Mouse (Mus musculus): Measurements from ENCODE around the gene Klk11. TPM values are rescaled to one million over a fixed set of nuclear protein-coding genes. Genes with fewer than 3 reads are reported as not detected.
A peak's percentile ranks its signal among the peaks of the same experiment; 100 is the strongest.

Klk11 gene
- polyA plus RNA-seq, 1 experiment from 2014 or later = not detected

DNA sequence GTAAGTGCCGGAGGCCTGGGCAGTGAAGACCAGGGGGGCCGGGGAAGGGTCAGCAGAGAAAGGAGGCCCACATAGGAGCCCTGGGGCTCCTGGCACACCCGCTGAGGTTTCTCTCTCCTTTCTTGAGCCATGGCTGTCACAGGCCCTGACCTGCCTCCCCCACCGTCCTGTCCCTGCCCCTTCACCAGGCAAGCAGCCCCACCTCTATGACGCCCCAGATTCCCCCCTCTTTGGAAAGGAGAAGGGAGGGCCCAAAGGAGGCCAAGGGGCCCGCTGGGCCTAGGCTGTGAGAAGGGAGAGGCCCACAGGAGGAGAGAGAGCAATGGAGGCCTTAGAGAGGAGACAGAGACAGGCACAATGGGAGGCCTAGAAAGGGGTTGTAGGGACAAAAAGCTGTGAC, 398 bp downstream of the Klk11 start:
- ATAC-seq (ENCODE audit: low FRiP score) = peak; percentile 49
- no peak overlapping the region for H3K4me2 ChIP-seq (replicated peaks; ENCODE audit: low read depth, low read length)
- H3K4me1 ChIP-seq (replicated peaks; ENCODE audit: control insufficient read depth, insufficient read depth, low read length) = no peaks in the 10 kb centered on the region
- H3K36me3 ChIP-seq (ENCODE audit: control insufficient read depth, insufficient read depth, low read length) = no peaks in the 10 kb centered on the region
- H3K4me3 ChIP-seq (ENCODE audit: low read depth, low read length) = no peak overlapping the region
- no peak overlapping the region; the same call in 1 of the 2 replicates for H3K9ac ChIP-seq (ENCODE audit: low read depth, low read length)
- peak; percentile 6 for DNase-seq (ENCODE audit: low spot score)
- no peak overlapping the region for H3K27ac ChIP-seq (ENCODE audit: low read depth, low read length)
- WGBS = 35% methylated on average over 6 of the region's 6 CpGs
- no peaks in the 10 kb centered on the region for H3K9me3 ChIP-seq (ENCODE audit: control insufficient read depth, low read length)
- H3K27me3 ChIP-seq (ENCODE audit: control insufficient read depth, insufficient read depth, low read length) = no peaks in the 10 kb centered on the region

- Histone ChIP-seq H3K27me3 (ENCODE audit: control insufficient read depth, insufficient read depth, low read length) (no peaks in the 10 kb centered on the region), H3K36me3 (ENCODE audit: control insufficient read depth, insufficient read depth, low read length) (no peaks in the 10 kb centered on the region), H3K4me3 (ENCODE audit: low read depth, low read length) (no peak overlapping the region), H3K27ac (ENCODE audit: low read depth, low read length) (no peak overlapping the region), H3K4me2 (replicated peaks; ENCODE audit: low read depth, low read length) (no peak overlapping the region), H3K9ac (ENCODE audit: low read depth, low read length) (no peak overlapping the region), H3K9me3 (ENCODE audit: control insufficient read depth, low read length) (no peaks in the 10 kb centered on the region), H3K4me1 (replicated peaks; ENCODE audit: control insufficient read depth, insufficient read depth, low read length) (no peaks in the 10 kb centered on the region)
- no peak for DNase-seq (ENCODE audit: low spot score)
- ATAC-seq (ENCODE audit: low FRiP score) = no peak
- 44% methylated on average over 7 of the region's 7 CpGs for WGBS
Measured at GRCm38 (mm10) chr7:43775311-43776057, 1.1 kb downstream of the Klk11 start.

- ATAC-seq (ENCODE audit: low FRiP score) (no peak), DNase-seq (ENCODE audit: low spot score) (no peak)
- H3K4me1 ChIP-seq (replicated peaks; ENCODE audit: control insufficient read depth, insufficient read depth, low read length) = no peaks in the 10 kb centered on the region
- H3K27ac ChIP-seq (ENCODE audit: low read depth, low read length) = no peak overlapping the region
- H3K4me3 ChIP-seq (ENCODE audit: low read depth, low read length) = no peak overlapping the region
- H3K4me2 ChIP-seq (replicated peaks; ENCODE audit: low read depth, low read length) = no peak overlapping the region
- H3K9ac ChIP-seq (ENCODE audit: low read depth, low read length) = no peak overlapping the region
- no peaks in the 10 kb centered on the region for H3K36me3 ChIP-seq (ENCODE audit: control insufficient read depth, insufficient read depth, low read length)
- 91% methylated on average over 5 of the region's 5 CpGs for WGBS
- H3K27me3 ChIP-seq (ENCODE audit: control insufficient read depth, insufficient read depth, low read length) = no peaks in the 10 kb centered on the region
- no peaks in the 10 kb centered on the region for H3K9me3 ChIP-seq (ENCODE audit: control insufficient read depth, low read length)
Measured at GRCm38 (mm10) chr7:43776506-43776905, 2.1 kb downstream of the Klk11 start.

GRCm38 (mm10) chr7:43777423-43777822, 3.0 kb downstream of the Klk11 start:
- no peak for DNase-seq (ENCODE audit: low spot score)

DNA sequence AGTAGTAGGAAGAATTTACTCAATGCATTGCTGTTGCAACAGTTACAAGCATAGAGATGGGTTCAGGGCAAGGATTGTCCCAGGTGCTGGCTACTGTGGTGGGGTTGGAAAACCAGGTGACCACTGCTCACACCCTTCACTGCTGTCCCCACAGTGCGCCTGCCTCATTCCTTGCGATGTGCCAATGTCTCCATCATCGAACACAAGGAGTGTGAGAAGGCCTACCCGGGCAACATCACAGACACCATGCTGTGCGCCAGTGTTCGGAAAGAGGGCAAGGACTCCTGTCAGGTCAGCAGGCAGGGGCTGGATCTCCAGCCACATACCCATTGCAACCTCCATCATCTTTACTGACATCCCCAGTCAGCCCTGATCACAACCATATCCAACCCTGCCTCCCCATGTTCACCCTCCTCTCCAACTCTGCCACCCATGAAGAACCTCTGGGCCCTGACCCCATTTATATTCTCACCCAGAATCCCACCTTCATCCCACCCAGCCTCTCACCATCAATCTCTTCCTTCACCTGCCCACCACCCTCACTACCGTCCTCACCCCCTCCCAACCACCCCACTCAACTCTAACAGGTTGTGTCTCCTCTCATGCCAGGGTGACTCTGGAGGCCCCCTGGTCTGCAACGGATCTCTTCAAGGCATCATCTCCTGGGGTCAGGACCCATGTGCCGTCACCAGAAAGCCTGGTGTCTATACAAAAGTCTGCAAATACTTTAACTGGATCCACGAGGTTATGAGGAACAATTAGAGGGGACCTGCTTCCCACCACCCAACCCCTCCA, 4.0 kb downstream of the Klk11 start:
- Histone ChIP-seq H3K36me3 (ENCODE audit: control insufficient read depth, insufficient read depth, low read length) (no peaks in the 10 kb centered on the region), H3K4me3 (ENCODE audit: low read depth, low read length) (no peak overlapping the region), H3K4me1 (replicated peaks; ENCODE audit: control insufficient read depth, insufficient read depth, low read length) (no peaks in the 10 kb centered on the region), H3K27ac (ENCODE audit: low read depth, low read length) (no peak overlapping the region), H3K9ac (ENCODE audit: low read depth, low read length) (no peak overlapping the region), H3K4me2 (replicated peaks; ENCODE audit: low read depth, low read length) (no peak overlapping the region), H3K27me3 (ENCODE audit: control insufficient read depth, insufficient read depth, low read length) (no peaks in the 10 kb centered on the region), H3K9me3 (ENCODE audit: control insufficient read depth, low read length) (no peaks in the 10 kb centered on the region)
- WGBS = 89% methylated on average over 10 of the region's 10 CpGs
- DNase-seq (ENCODE audit: low spot score) (no peak), ATAC-seq (ENCODE audit: low FRiP score) (no peak)

More at GRCm38 (mm10) chr7:43777423-43777822, 3.0 kb downstream of the Klk11 start:
- Histone ChIP-seq H3K4me3 (ENCODE audit: low read depth, low read length) (no peak overlapping the region), H3K36me3 (ENCODE audit: control insufficient read depth, insufficient read depth, low read length) (no peaks in the 10 kb centered on the region), H3K4me2 (replicated peaks; ENCODE audit: low read depth, low read length) (no peak overlapping the region), H3K27ac (ENCODE audit: low read depth, low read length) (no peak overlapping the region), H3K4me1 (replicated peaks; ENCODE audit: control insufficient read depth, insufficient read depth, low read length) (no peaks in the 10 kb centered on the region), H3K9ac (ENCODE audit: low read depth, low read length) (no peak overlapping the region), H3K9me3 (ENCODE audit: control insufficient read depth, low read length) (no peaks in the 10 kb centered on the region), H3K27me3 (ENCODE audit: control insufficient read depth, insufficient read depth, low read length) (no peaks in the 10 kb centered on the region)
- no peak for ATAC-seq (ENCODE audit: low FRiP score)
- 86% methylated on average over 12 of the region's 12 CpGs for WGBS

DNA sequence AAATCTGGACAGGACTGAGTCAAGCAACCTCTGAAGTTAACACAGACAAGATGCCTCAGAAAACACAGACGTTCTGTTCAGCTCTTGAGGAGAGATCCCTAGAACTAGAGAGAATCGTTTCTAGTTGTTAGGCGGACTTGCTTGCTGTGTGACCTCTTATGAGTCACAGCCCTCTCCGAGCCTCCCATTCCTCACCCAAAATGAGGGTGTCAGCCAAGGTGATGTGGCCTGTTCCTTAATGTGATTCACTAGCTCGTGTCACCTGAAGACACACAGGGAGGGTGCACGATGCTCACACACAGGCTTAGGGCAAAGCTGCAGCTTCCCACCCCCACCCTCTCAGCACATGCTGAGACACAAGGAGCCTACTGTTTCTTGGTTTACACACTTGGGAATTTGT, 5.8 kb downstream of the Klk11 start:
- no peaks in the 10 kb centered on the region for H3K36me3 ChIP-seq (ENCODE audit: control insufficient read depth, insufficient read depth, low read length)
- H3K4me3 ChIP-seq (ENCODE audit: low read depth, low read length) = no peak overlapping the region
- H3K4me1 ChIP-seq (replicated peaks; ENCODE audit: control insufficient read depth, insufficient read depth, low read length) = no peaks in the 10 kb centered on the region
- H3K27me3 ChIP-seq (ENCODE audit: control insufficient read depth, insufficient read depth, low read length) = no peaks in the 10 kb centered on the region
- DNase-seq (ENCODE audit: low spot score) (no peak), ATAC-seq (ENCODE audit: low FRiP score) (no peak)
- no peak overlapping the region for H3K9ac ChIP-seq (ENCODE audit: low read depth, low read length)
- H3K27ac ChIP-seq (ENCODE audit: low read depth, low read length) = no peak overlapping the region
- no peaks in the 10 kb centered on the region for H3K9me3 ChIP-seq (ENCODE audit: control insufficient read depth, low read length)
- 69% methylated on average over 6 of the region's 6 CpGs for WGBS
- H3K4me2 ChIP-seq (replicated peaks; ENCODE audit: low read depth, low read length) = no peak overlapping the region

GRCm38 (mm10) chr7:43780746-43781145, 6.3 kb downstream of the Klk11 start, which contains the start of gene Klk10:
Gene Klk10 (plus strand): TSS chr7:43781035.
- no peaks in the 10 kb centered on the region for H3K27me3 ChIP-seq (ENCODE audit: control insufficient read depth, insufficient read depth, low read length)
- no peaks in the 10 kb centered on the region for H3K36me3 ChIP-seq (ENCODE audit: control insufficient read depth, insufficient read depth, low read length)
- H3K4me3 ChIP-seq (ENCODE audit: low read depth, low read length) = no peak within 1 kb of the TSS
- H3K4me1 ChIP-seq (replicated peaks; ENCODE audit: control insufficient read depth, insufficient read depth, low read length) = no peaks in the 10 kb centered on the region
- no peak for ATAC-seq (ENCODE audit: low FRiP score)
- no peaks in the 10 kb centered on the region for H3K9me3 ChIP-seq (ENCODE audit: control insufficient read depth, low read length)
- no peak within 1 kb of the TSS for H3K4me2 ChIP-seq (replicated peaks; ENCODE audit: low read depth, low read length)
- H3K27ac ChIP-seq (ENCODE audit: low read depth, low read length) = no peak within 1 kb of the TSS
- H3K9ac ChIP-seq (ENCODE audit: low read depth, low read length) = no peak within 1 kb of the TSS
- DNase-seq (ENCODE audit: low spot score) = no peak
- WGBS = 46% methylated on average over 5 of the region's 5 CpGs

DNA sequence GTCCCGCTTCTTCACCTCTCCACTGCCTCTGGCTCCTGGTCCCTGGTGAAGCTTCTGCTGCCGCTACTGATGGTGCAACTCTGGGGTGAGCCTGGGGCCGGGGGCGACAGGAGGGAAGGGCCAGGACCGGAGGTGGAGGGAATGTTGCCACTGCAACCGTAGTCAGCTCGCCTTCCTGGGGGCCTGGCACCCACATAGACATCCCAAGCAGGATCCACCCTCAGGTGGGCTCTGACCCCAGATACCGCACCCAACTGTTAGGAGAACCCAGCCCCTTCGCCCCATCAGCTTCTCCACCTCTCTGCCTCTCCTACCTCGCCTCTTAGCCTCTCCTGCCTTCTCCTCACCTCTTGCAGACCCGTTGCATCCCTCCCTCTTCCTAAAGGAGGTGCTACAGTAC, 7.1 kb downstream of the Klk11 start:
- ATAC-seq (ENCODE audit: low FRiP score) (no peak), DNase-seq (ENCODE audit: low spot score) (no peak)
- no peak overlapping the region for H3K9ac ChIP-seq (ENCODE audit: low read depth, low read length)
- no peak overlapping the region for H3K4me2 ChIP-seq (replicated peaks; ENCODE audit: low read depth, low read length)
- H3K9me3 ChIP-seq (ENCODE audit: control insufficient read depth, low read length) = no peaks in the 10 kb centered on the region
- H3K27me3 ChIP-seq (ENCODE audit: control insufficient read depth, insufficient read depth, low read length) = no peaks in the 10 kb centered on the region
- no peak overlapping the region for H3K4me3 ChIP-seq (ENCODE audit: low read depth, low read length)
- H3K27ac ChIP-seq (ENCODE audit: low read depth, low read length) = no peak overlapping the region
- H3K4me1 ChIP-seq (replicated peaks; ENCODE audit: control insufficient read depth, insufficient read depth, low read length) = no peaks in the 10 kb centered on the region
- 87% methylated on average over 11 of the region's 11 CpGs for WGBS
- H3K36me3 ChIP-seq (ENCODE audit: control insufficient read depth, insufficient read depth, low read length) = no peaks in the 10 kb centered on the region
